Comparison of ENCODE assay signal across 8 mouse cellular contexts in genomic region chr8:107424597-107425229, GRCm38 (mm10). TPM values are rescaled to one million over a fixed set of nuclear protein-coding genes. Genes with fewer than 3 reads are reported as not detected.
A peak's percentile ranks its signal among the peaks of the same experiment; 100 is the strongest.
DNase-seq lines count a peak whose midpoint lies in the region; ATAC-seq and TF ChIP-seq lines count a peak whose summit lies in the region.

Gene Nob1, minus strand, starts transcription at chr8:107425051.

- peaks cover 18 to 25% of the 10 kb centered on the region in 2 experiments for H3K36me3 ChIP-seq in MEL (ENCODE audit: control insufficient read depth in 1 of 2, insufficient read depth in 2 of 2, low read length in 2 of 2)
- peaks cover 13% of the 10 kb centered on the region; the same call in 1 of the 2 replicates for H3K36me3 ChIP-seq in lung, embryonic 16.5 days (ENCODE audit: control insufficient read depth, insufficient read depth, low read length)

- DNase-seq in MEL (ENCODE audit: low read depth, low spot score) = peak; percentile 98
- DNase-seq in cerebellum, adult 2 months = peak; percentile 95 to 97
- DNase-seq in forelimb bud, embryonic 11.5 days (ENCODE audit: low read depth, low spot score) = peak; percentile 98
- DNase-seq in layer of hippocampus, adult 9-10 months (ENCODE audit: low spot score) = peak; percentile 93
- DNase-seq in ovary, postnatal 10 days (ENCODE audit: low spot score) = peak; percentile 98
- peak; percentile 94 to 99 for DNase-seq in thymus, postnatal 10 days (ENCODE audit: low spot score in 2 of 2)

- H3K9ac ChIP-seq in MEL (ENCODE audit: control insufficient read depth, low read depth, low read length, poor library complexity, severe bottlenecking) = peak within 1 kb of the TSS; percentile 82
- peak within 1 kb of the TSS; percentile 83 for H3K9ac ChIP-seq in lung, embryonic 16.5 days (ENCODE audit: low read length)

- peak; percentile 84 to 99 (median 97) for TF ChIP-seq CTCF in MEL (IDR thresholded peaks at IDR 0.05 in 2 of 3, conservative IDR thresholded peaks at IDR 0.05 in 1 of 3; ENCODE audit: control insufficient read depth in 1 of 3, insufficient read depth in 1 of 3, low read depth in 2 of 3, low read length in 3 of 3, poor library complexity in 1 of 3, severe bottlenecking in 1 of 3)
- peak; percentile 92 for TF ChIP-seq CTCF in cerebellum, adult 2 months (IDR thresholded peaks at IDR 0.05; ENCODE audit: borderline replicate concordance, insufficient read depth, low read depth, low read length)

- H3K4me2 ChIP-seq in lung, embryonic 16.5 days (ENCODE audit: low read depth, low read length) = peak within 1 kb of the TSS; percentile 71

- ATAC-seq in hematopoietic stem cell, adult 5-6 weeks (replicated peaks in 1 of 2; ENCODE audit: insufficient read depth in 1 of 2, low FRiP score in 2 of 2, low TSS enrichment in 1 of 2, low read depth in 1 of 2, poor library complexity in 2 of 2, severe bottlenecking in 2 of 2) = peak; percentile 97 to 98
- peak; percentile 100 for ATAC-seq in lung, embryonic 16.5 days (ENCODE audit: low read depth)

- peaks cover 40% of the 10 kb centered on the region for H3K79me2 ChIP-seq in MEL (ENCODE audit: control insufficient read depth, insufficient read depth, low read length, poor library complexity)

- no peaks in the 10 kb centered on the region for H3K9me3 ChIP-seq in MEL (replicated peaks; ENCODE audit: insufficient read depth, low read length)
- H3K9me3 ChIP-seq in lung, embryonic 16.5 days (ENCODE audit: control insufficient read depth, low read length) = no peaks in the 10 kb centered on the region

- TF ChIP-seq RAD21 in MEL (IDR thresholded peaks at IDR 0.05; ENCODE audit: low read depth, low read length) = peak; percentile 83

- H3K27ac ChIP-seq in MEL (ENCODE audit: control insufficient read depth, low read depth, low read length) = peak within 1 kb of the TSS; percentile 48
- H3K27ac ChIP-seq in cerebellum, adult 2 months (ENCODE audit: insufficient read depth, low read length) = no peak within 1 kb of the TSS
- H3K27ac ChIP-seq in lung, embryonic 16.5 days (ENCODE audit: low read length) = peak within 1 kb of the TSS; percentile 30

- H3K4me1 ChIP-seq in MEL (ENCODE audit: control insufficient read depth in 1 of 2, insufficient read depth in 2 of 2, low read length in 2 of 2) = peaks cover 6 to 22% of the 10 kb centered on the region in 2 experiments
- H3K4me1 ChIP-seq in cerebellum, adult 2 months (ENCODE audit: control insufficient read depth, insufficient read depth, low read length) = peaks cover 4% of the 10 kb centered on the region; the same call in 1 of the 2 replicates
- peaks cover 10% of the 10 kb centered on the region for H3K4me1 ChIP-seq in lung, embryonic 16.5 days (replicated peaks; ENCODE audit: control insufficient read depth, insufficient read depth, low read length)

- peaks cover 0 to 3% of the 10 kb centered on the region in 2 experiments; a peak in 2 of 4 replicates for H3K27me3 ChIP-seq in MEL (ENCODE audit: control insufficient read depth in 1 of 2, insufficient read depth in 2 of 2, low read length in 2 of 2)
- no peaks in the 10 kb centered on the region for H3K27me3 ChIP-seq in cerebellum, adult 2 months (ENCODE audit: control insufficient read depth, insufficient read depth, low read length)
- no peaks in the 10 kb centered on the region for H3K27me3 ChIP-seq in lung, embryonic 16.5 days (ENCODE audit: control insufficient read depth, insufficient read depth, low read depth, low read length)

- no peak for TF ChIP-seq EP300 in MEL (IDR thresholded peaks at IDR 0.05; ENCODE audit: low read depth in 1 of 2, low read length in 2 of 2)

- peak within 1 kb of the TSS; percentile 78 to 92 for H3K4me3 ChIP-seq in MEL (ENCODE audit: control insufficient read depth in 1 of 2, insufficient read depth in 1 of 2, low read depth in 2 of 2, low read length in 2 of 2)
- H3K4me3 ChIP-seq in cerebellum, adult 2 months (replicated peaks; ENCODE audit: insufficient read depth, low read depth, low read length) = peak within 1 kb of the TSS; percentile 76
- H3K4me3 ChIP-seq in lung, embryonic 16.5 days (ENCODE audit: low read length) = peak within 1 kb of the TSS; percentile 73

- TF ChIP-seq POLR2A in MEL (IDR thresholded peaks at IDR 0.05; ENCODE audit: control insufficient read depth in 1 of 2, insufficient read depth in 1 of 2, low read depth in 1 of 2, low read length in 2 of 2, poor library complexity in 1 of 2) = peak; percentile 88 to 96
- TF ChIP-seq POLR2A in cerebellum, adult 2 months (IDR thresholded peaks at IDR 0.05; ENCODE audit: borderline replicate concordance, insufficient read depth, low read length) = peak; percentile 94

- WGBS in cerebellum, adult 2 months = 1% methylated on average over 50 of the region's 50 CpGs
- under 1% methylated on average over 50 of the region's 50 CpGs for WGBS in lung, embryonic 16.5 days

TF ChIP-seq in MEL, 35 proteins besides CTCF, POLR2A, EP300 and RAD21:
- TF ChIP-seq NRF1 (IDR thresholded peaks at IDR 0.05; ENCODE audit: insufficient read depth, low read depth, low read length, poor library complexity, severe bottlenecking) (peak; percentile 93), TCF12 (IDR thresholded peaks at IDR 0.05; ENCODE audit: low read depth, low read length) (peak; percentile 64; the same call in 1 of the 2 replicates), SMC3 (IDR thresholded peaks at IDR 0.05; ENCODE audit: low read depth, low read length) (peak; percentile 74), POLR2AphosphoS5 (IDR thresholded peaks at IDR 0.05; ENCODE audit: borderline replicate concordance, low read depth, low read length) (no peak), TBP (IDR thresholded peaks at IDR 0.05; ENCODE audit: low read depth, low read length) (peak; percentile 74), USF1 (IDR thresholded peaks at IDR 0.05; ENCODE audit: low read depth, low read length) (no peak), SIN3A (IDR thresholded peaks at IDR 0.05; ENCODE audit: low read length) (peak; percentile 93), ELF1 (IDR thresholded peaks at IDR 0.05; ENCODE audit: low read depth, low read length) (0 out of 2 replicates have a peak, but pooled peaks have one; percentile 44), GABPA (IDR thresholded peaks at IDR 0.05; ENCODE audit: low read depth, low read length) (no peak), HCFC1 (IDR thresholded peaks at IDR 0.05; ENCODE audit: low read depth, low read length) (peak; percentile 83), ZMIZ1 (IDR thresholded peaks at IDR 0.05; ENCODE audit: low read depth, low read length) (peak; percentile 92), NELFE (IDR thresholded peaks at IDR 0.05; ENCODE audit: low read depth, low read length) (peak; percentile 99), MYC (IDR thresholded peaks at IDR 0.05; ENCODE audit: low read depth, low read length) (peak; percentile 93), ZKSCAN1 (IDR thresholded peaks at IDR 0.05; ENCODE audit: low read depth, low read length) (0 out of 2 replicates have a peak, but pooled peaks have one; percentile 19), ETS1 (IDR thresholded peaks at IDR 0.05; ENCODE audit: low read depth, low read length) (peak; percentile 50; the same call in 1 of the 2 replicates), POLR2AphosphoS2 (IDR thresholded peaks at IDR 0.05; ENCODE audit: low read length) (peak; percentile 95), CHD2 (IDR thresholded peaks at IDR 0.05; ENCODE audit: low read length) (no peak), MXI1 (IDR thresholded peaks at IDR 0.05; ENCODE audit: low read depth, low read length) (peak; percentile 96), MAFK (IDR thresholded peaks at IDR 0.05; ENCODE audit: borderline replicate concordance, low read depth, low read length) (no peak), JUND (IDR thresholded peaks at IDR 0.05; ENCODE audit: low read depth, low read length) (no peak), MAX (IDR thresholded peaks at IDR 0.05; ENCODE audit: low read length) (peak; percentile 91), MYB (IDR thresholded peaks at IDR 0.05; ENCODE audit: low read depth, low read length) (no peak)

RNA-seq across cellular contexts. Expression of gene Nob1, which starts in this region (rescaled TPM):
- 110 and 125 TPM in 2 replicates for total RNA-seq in MEL (2012; rRNA removed)
- 100 to 1,000 TPM; 144 to 200 TPM for polyA plus RNA-seq in MEL (2012; ENCODE audit: insufficient read depth in 1 of 2, insufficient read length in 2 of 2, low read depth in 1 of 2, low replicate concordance in 2 of 2, missing spikeins in 1 of 2)
- polyA plus RNA-seq in cerebellum, adult 2 months (2012; rRNA removed) = 57.8 and 60.8 TPM in 2 replicates
- total RNA-seq in hematopoietic stem cell, adult 5-6 weeks (2017) = 38.5 and 39.0 TPM in 2 replicates
- polyA plus RNA-seq in lung, embryonic 16.5 days (2015; fragmentation: Nextera tagmentation; extraction: Ambion mirVana) = 71.6 and 72.9 TPM in 2 replicates
